Mouse (Mus musculus) bone marrow, adult 2 months (tissue): ENCODE data around the gene Cpb2. TPM values are rescaled to one million over a fixed set of nuclear protein-coding genes. Genes with fewer than 3 reads are reported as not detected.
A peak's percentile ranks its signal among the peaks of the same experiment; 100 is the strongest.

ENCODE experiments used
- H3K27ac ChIP-seq: fragments of 200-500 bp; 2 replicates; pipeline ENCODE4 v1.5.1; 2012; ENCODE audit warnings: low read depth, mild to moderate bottlenecking, control low read depth, inconsistent platforms, low read length; ENCODE audit not compliant: control insufficient read depth, poor library complexity, insufficient read depth
- H3K4me1 ChIP-seq: fragments of 200-500 bp; 2 replicates; pipeline ENCODE4 v1.6.1; 2011; ENCODE audit warnings: low read length; ENCODE audit not compliant: control insufficient read depth, insufficient read depth
- H3K4me3 ChIP-seq: fragments of 200-500 bp; replicated peaks from 2 replicates; pipeline ENCODE3; 2011; ENCODE audit warnings: mild to moderate bottlenecking, low read depth, low read length, control low read depth; ENCODE audit not compliant: control insufficient read depth
- CTCF ChIP-seq: fragments of 200-500 bp; IDR thresholded peaks from 2 replicates; pipeline ENCODE4 v1.5.1; 2011; ENCODE audit warnings: low read length, control low read depth; ENCODE audit not compliant: control insufficient read depth, insufficient read depth
- POLR2A ChIP-seq: fragments of 200-500 bp; IDR thresholded peaks from 2 replicates; pipeline ENCODE4 v1.6.1; 2011; ENCODE audit warnings: low read depth, mild to moderate bottlenecking, control low read depth, low read length, borderline replicate concordance; ENCODE audit not compliant: control insufficient read depth
- WGBS: fragments of 180-500 bp; shearing (Covaris S2); methylation state at CpG from one replicate; pipeline ENCODE4 v1.1.7; 2018; 5-methylcytosine and 5-hydroxymethylcytosine counted together
- polyA plus RNA-seq: library from polyadenylated mRNA; stranded (reverse); fragments of >200 nt; gene quantifications from 2 replicates; pipeline ENCODE4 v1.2.4, GENCODE M21; 2011; ENCODE audit warnings: low replicate concordance; ENCODE audit not compliant: missing spikeins, insufficient read depth, insufficient read length

The Cpb2 gene
- polyA plus RNA-seq, 1 experiment, result 1.8 TPM

- no peaks in the 10 kb centered on the region for H3K4me1 ChIP-seq
- no peak overlapping the region for H3K4me3 ChIP-seq
- 90% methylated on average over 6 of the region's 6 CpGs for whole genome bisulfite sequencing
- H3K27ac ChIP-seq, result no peak overlapping the region
- no peak for TF ChIP-seq CTCF
- no peak for TF ChIP-seq POLR2A
Measured at GRCm38 (mm10) chr14:75208572-75209151, 33.4 kb upstream of the Cpb2 start.

GRCm38 (mm10) chr14:75213752-75214151 lies 28.3 kb upstream of the Cpb2 start:
- H3K4me3 ChIP-seq, result no peak overlapping the region
- WGBS, result 93% methylated on average over 11 of the region's 11 CpGs
- H3K4me1 ChIP-seq, result no peaks in the 10 kb centered on the region
- no peak overlapping the region for H3K27ac ChIP-seq
- TF ChIP-seq CTCF (no peak), POLR2A (no peak)

DNA sequence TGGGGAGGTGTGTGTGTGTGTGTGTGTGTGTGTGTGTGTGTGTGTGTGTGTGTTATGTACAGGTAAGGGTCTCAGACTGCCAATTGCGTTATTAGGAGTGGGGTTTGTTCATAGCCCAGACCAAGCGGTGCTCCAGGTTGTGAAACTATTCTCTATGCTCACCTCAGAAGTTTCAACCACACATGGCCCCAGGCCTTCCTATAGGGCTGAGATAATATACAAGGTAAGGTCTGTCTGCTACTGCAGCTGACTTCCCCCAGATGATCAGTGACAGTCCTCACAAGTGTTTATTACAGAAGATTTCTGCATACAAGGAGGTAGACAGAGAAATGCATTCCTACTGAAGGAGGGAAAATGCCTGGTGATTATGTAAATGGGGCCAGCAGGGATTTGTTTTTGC lies 23.2 kb upstream of the Cpb2 start:
- no peak overlapping the region for H3K4me3 ChIP-seq
- 70% methylated on average over 2 of the region's 2 CpGs for WGBS
- no peak for TF ChIP-seq CTCF
- no peak for TF ChIP-seq POLR2A
- H3K4me1 ChIP-seq, result no peaks in the 10 kb centered on the region
- no peak overlapping the region for H3K27ac ChIP-seq

DNA sequence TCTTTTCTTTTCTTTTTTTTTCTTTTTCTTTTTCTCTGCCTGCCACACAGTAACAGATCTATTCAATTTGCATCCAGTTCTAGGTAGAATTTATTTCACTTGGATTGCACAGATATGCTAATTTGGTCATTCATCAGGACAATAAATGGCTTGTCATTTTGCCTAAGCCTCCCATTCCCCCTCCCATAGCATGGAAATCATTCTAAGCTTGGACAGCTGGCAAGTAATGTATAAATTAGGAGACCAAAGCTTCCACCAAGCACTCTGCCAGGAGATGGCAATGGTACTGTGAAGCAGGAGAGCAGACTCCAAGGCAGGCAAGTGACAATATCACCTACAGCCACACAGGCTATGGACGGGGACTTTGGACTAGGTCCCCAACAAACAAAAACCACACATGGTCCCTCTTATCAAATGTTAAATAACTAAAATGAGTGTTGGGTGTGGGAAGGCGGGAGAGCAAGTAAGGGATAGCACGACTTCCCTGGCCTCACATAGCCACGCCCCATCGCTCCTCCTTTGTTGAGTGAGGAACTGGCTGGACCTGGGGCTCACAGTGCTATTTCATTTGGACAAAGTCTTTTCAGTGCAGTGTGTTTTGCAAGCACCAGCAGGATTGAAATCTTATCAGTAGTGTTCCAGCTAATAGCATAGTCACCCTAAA lies 22.7 kb upstream of the Cpb2 start:
- no peaks in the 10 kb centered on the region for H3K4me1 ChIP-seq
- no peak overlapping the region for H3K27ac ChIP-seq
- H3K4me3 ChIP-seq, result no peak overlapping the region
- TF ChIP-seq CTCF, result no peak
- TF ChIP-seq POLR2A, result no peak
- 70% methylated on average over 5 of the region's 5 CpGs for WGBS

- TF ChIP-seq POLR2A (no peak), CTCF (no peak)
- Histone ChIP-seq H3K4me3 (no peak overlapping the region), H3K27ac (no peak overlapping the region), H3K4me1 (peaks cover 6% of the 10 kb centered on the region; the same call in 1 of the 2 replicates)
- WGBS, result 77% methylated on average over 6 of the region's 6 CpGs
Measured at GRCm38 (mm10) chr14:75222386-75222785, 19.7 kb upstream of the Cpb2 start.

DNA sequence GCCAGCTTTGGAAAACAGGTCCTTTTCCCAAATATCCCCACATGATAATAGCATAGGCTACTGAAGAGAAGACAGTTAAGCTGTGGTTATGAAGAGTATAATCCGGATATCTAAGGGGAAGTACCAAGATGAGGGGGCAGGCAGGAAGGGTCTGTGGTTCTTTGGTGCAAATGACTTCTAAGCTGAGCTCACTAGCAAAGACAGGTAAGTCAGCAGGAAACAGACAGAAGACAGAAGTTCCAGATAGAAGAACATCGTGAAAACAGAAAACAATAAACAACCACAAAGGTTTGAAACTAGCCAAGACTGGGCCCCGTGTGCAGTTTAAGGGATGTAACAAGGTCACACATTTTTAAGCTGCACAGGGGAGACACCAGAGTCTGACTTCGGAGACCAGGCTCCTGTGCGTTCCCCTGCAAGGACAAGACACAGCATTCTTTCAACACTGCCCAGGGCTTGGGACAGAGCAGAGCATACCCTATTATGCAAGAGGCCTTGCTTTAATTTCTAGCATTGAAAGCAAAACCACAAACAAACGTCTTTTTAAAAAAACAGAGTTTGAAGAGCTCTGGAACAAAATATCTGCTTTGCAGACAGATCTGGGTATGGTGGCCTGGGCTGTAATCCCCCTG lies 14.5 kb upstream of the Cpb2 start:
- WGBS, result 9% methylated on average over 6 of the region's 6 CpGs
- H3K27ac ChIP-seq, result no peak overlapping the region; the same call in 1 of the 2 replicates
- TF ChIP-seq CTCF, result no peak
- no peak for TF ChIP-seq POLR2A
- H3K4me3 ChIP-seq, result no peak overlapping the region
- peaks cover 6% of the 10 kb centered on the region; the same call in 1 of the 2 replicates for H3K4me1 ChIP-seq

- peaks cover 6% of the 10 kb centered on the region; the same call in 1 of the 2 replicates for H3K4me1 ChIP-seq
- TF ChIP-seq CTCF, result peak; percentile 47
- no peak for TF ChIP-seq POLR2A
- no peak overlapping the region for H3K4me3 ChIP-seq
- H3K27ac ChIP-seq, result no peak overlapping the region
- WGBS, result 57% methylated on average over 2 of the region's 2 CpGs
Measured at GRCm38 (mm10) chr14:75229834-75230233, 12.3 kb upstream of the Cpb2 start.

DNA sequence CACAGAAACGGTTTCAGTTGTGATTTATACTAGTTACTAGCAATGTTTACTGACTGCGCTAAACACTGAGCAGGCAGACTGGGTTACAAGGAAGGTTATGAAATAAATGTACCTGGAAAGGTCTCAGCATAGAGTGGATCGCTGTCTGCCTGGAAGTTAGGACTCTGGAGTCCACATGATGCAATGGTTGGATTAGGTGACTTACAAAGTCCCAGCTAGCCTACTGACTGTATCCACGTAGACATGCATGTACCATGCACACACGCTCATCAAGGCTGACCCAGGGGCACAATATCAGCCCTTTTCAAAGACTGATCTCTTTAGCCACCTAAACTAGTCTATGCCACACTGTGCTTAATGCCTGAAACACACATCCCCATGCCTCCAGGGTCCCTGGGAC lies 9.0 kb upstream of the Cpb2 start:
- TF ChIP-seq CTCF (no peak), POLR2A (no peak)
- no peak overlapping the region for H3K27ac ChIP-seq
- WGBS, result 85% methylated on average over 5 of the region's 5 CpGs

DNA sequence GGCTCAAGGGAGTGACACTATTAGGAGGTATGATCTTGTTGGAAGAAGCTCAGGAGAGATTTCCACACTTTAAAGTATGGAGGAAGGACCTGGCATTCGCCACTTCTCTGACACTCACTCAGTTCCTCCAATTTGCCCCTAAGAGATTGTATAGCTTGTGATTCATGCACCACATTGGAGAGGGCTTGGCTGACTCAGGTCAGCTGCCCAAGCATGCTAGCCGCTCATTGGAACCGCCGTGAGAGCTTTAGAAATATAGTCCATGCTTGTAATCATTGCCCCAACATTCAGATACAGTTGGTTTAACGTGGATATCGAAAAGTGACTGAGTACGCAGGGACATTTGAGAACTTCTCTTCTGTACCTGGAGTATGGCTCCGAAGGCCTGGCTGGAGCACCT lies 6.5 kb upstream of the Cpb2 start:
- no peak overlapping the region for H3K27ac ChIP-seq
- no peaks in the 10 kb centered on the region; the same call in 1 of the 2 replicates for H3K4me1 ChIP-seq
- no peak overlapping the region for H3K4me3 ChIP-seq
- WGBS, result 87% methylated on average over 8 of the region's 8 CpGs
- no peak for TF ChIP-seq POLR2A
- TF ChIP-seq CTCF, result no peak

More for the DNA sequence above, 9.0 kb upstream of the Cpb2 start:
- no peaks in the 10 kb centered on the region; the same call in 1 of the 2 replicates for H3K4me1 ChIP-seq
- H3K4me3 ChIP-seq, result no peak overlapping the region
